Mouse (Mus musculus) leukemia stem cell, adult 10-12 weeks (primary cell): ENCODE measurements around the gene Ntng1. TPM values are rescaled to one million over a fixed set of nuclear protein-coding genes. Genes with fewer than 3 reads are reported as not detected.

ENCODE experiments used
- polyA plus RNA-seq: library from polyadenylated mRNA; stranded (reverse); fragments of >175 nt; gene quantifications from 2 replicates; pipeline ENCODE4 v1.2.3, GENCODE M21; 2012; ENCODE audit warnings: low replicate concordance

Gene Ntng1
- polyA plus RNA-seq = not detected in 2 replicates

DNA sequence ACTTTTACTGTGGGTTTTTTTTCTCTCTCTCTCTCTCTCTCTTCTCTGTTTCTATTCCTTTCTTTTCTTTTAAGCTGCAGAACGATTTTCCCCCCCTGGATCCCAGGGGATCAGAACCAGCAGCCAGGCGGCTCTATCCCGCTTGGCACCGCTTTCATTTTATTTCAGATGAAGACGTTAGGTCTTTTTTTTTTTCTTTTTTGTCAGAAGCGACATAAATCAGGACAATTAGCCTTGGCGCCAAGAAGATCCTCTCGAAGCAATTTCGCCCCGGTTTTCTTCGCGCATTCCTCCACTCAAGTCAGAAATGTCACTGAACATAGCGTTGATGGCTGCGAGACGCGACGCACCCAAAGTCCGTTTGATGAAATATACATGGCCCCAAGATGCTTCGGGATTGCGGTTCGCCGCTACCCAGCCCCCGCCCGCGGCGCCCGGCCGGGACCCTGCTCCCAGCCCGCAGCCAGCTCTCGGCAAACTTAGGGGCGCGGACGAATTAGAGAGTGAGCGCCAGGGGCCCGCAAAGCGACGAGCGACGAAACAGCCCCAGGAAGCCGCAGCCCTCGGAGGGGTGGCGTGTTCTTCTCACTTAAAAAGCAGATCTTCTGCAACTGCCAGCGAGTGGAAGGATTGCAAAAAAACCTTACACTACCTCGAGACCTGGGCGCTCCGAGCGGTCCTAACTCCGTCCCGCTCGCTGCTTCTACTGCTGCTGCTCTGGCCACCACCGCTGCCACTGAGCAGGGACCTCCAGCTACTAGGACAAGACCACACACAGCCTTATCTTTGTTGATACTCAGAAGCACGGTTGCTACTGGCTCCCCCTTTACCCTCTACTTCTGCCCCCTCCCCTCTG lies at the start of gene Ntng1:
Gene Ntng1 (minus strand): TSS at position 806 of the 856 bp plus-strand sequence.

Other genes with a start within 250 kb of the Ntng1 start
- 12.0 and 12.9 TPM in 2 replicates for gene Prmt6, start 107.0 kb upstream of the Ntng1 start, polyA plus RNA-seq